Mouse (Mus musculus): ENCODE measurements around the gene Lrp1. TPM values are rescaled to one million over a fixed set of nuclear protein-coding genes. Genes with fewer than 3 reads are reported as not detected.

Gene Lrp1
- polyA plus RNA-seq, 1 experiment from 2014 or later: 71.2 TPM

DNA sequence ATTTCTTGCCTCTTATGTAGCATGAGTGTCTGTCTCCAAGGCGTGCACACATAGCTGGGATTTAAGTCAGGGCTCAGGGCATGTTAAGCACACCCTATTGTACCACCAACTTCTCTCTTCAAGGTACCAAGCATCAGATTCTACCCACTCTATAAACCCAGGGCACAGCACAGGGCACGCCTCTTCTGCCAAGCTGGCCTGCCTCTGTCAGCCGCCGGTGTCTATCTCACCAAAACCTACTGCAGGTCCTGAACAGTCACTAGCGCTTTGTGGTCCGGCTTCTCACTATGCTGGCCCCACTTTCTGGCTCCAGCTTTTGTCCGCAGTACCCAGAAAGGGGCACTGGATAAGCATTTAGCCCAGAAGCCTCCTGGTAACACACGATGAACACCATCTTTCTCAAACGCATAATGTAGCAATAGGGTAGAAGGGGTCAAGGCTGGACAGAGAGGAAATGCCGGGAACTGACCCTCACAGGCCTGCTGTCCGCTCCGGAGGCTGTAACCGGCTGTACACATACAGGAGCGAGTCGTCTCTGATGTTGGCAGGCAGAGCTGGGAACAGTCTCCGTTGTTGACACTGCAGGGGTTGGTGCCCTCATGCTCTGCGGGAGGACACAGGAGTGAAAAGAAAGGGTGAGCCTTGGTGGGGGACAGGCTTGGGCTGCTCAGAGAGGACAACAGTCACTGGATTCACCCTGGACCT, 49.9 kb downstream of the Lrp1 start:
- no peaks in the 10 kb centered on the region for H3K9me3 ChIP-seq (ENCODE audit: control insufficient read depth, low read length)
- WGBS: 92% methylated on average over 17 of the region's 17 CpGs
- no peak overlapping the region for H3K27ac ChIP-seq (ENCODE audit: low read depth, low read length)
- no peak overlapping the region for H3K4me2 ChIP-seq (ENCODE audit: low read depth, low read length, severe bottlenecking)
- DNase-seq (ENCODE audit: low spot score): no peak
- no peak overlapping the region for H3K4me3 ChIP-seq (ENCODE audit: low read depth, low read length)
- H3K9ac ChIP-seq (ENCODE audit: low read length): no peak overlapping the region
- H3K36me3 ChIP-seq (ENCODE audit: control insufficient read depth, insufficient read depth, low read length): peaks cover 18% of the 10 kb centered on the region
- H3K27me3 ChIP-seq (ENCODE audit: control insufficient read depth, insufficient read depth, low read length): no peaks in the 10 kb centered on the region
- H3K4me1 ChIP-seq (replicated peaks; ENCODE audit: control insufficient read depth, insufficient read depth, low read length): no peaks in the 10 kb centered on the region
- ATAC-seq (replicated peaks; ENCODE audit: low FRiP score): no peak

GRCm38 (mm10) chr10:127570384-127570783, 50.6 kb downstream of the Lrp1 start:
- H3K4me1 ChIP-seq (replicated peaks; ENCODE audit: control insufficient read depth, insufficient read depth, low read length): no peaks in the 10 kb centered on the region
- no peak overlapping the region for H3K9ac ChIP-seq (ENCODE audit: low read length)
- H3K9me3 ChIP-seq (ENCODE audit: control insufficient read depth, low read length): no peaks in the 10 kb centered on the region
- H3K27ac ChIP-seq (ENCODE audit: low read depth, low read length): no peak overlapping the region
- no peaks in the 10 kb centered on the region for H3K27me3 ChIP-seq (ENCODE audit: control insufficient read depth, insufficient read depth, low read length)
- no peak overlapping the region for H3K4me2 ChIP-seq (ENCODE audit: low read depth, low read length, severe bottlenecking)
- ATAC-seq (replicated peaks; ENCODE audit: low FRiP score) (no peak), DNase-seq (ENCODE audit: low spot score) (no peak)
- H3K36me3 ChIP-seq (ENCODE audit: control insufficient read depth, insufficient read depth, low read length): peaks cover 15% of the 10 kb centered on the region
- H3K4me3 ChIP-seq (ENCODE audit: low read depth, low read length): no peak overlapping the region
- 87% methylated on average over 6 of the region's 6 CpGs for WGBS

DNA sequence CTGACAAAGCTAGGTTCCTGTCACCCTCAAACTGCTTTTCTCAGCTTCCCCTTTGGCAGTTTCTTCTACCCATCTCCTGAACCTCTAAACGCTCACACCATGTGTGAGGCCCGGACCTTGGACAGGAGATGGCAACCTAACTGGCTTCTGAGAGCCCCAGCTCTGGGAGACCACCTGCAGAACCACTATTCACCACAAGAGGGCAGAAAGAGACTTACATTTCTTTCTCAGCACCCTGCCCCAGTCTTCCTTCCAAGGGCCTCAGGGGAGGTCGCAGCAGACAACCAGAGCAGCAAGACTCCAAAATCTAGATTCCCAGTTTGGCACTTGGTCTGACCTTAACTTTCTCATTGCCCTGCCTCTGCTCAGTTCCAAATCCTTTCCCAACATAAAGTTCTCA, 51.5 kb downstream of the Lrp1 start:
- peak; percentile 84 for DNase-seq (ENCODE audit: low spot score)
- H3K4me2 ChIP-seq (ENCODE audit: low read depth, low read length, severe bottlenecking): no peak overlapping the region
- no peaks in the 10 kb centered on the region for H3K4me1 ChIP-seq (replicated peaks; ENCODE audit: control insufficient read depth, insufficient read depth, low read length)
- 48% methylated on average over 3 of the region's 3 CpGs for WGBS
- no peaks in the 10 kb centered on the region for H3K9me3 ChIP-seq (ENCODE audit: control insufficient read depth, low read length)
- H3K4me3 ChIP-seq (ENCODE audit: low read depth, low read length): no peak overlapping the region
- H3K9ac ChIP-seq (ENCODE audit: low read length): no peak overlapping the region
- peak; percentile 51; the same call in 1 of the 2 replicates for ATAC-seq (replicated peaks; ENCODE audit: low FRiP score)
- H3K36me3 ChIP-seq (ENCODE audit: control insufficient read depth, insufficient read depth, low read length): peaks cover 15% of the 10 kb centered on the region
- H3K27me3 ChIP-seq (ENCODE audit: control insufficient read depth, insufficient read depth, low read length): no peaks in the 10 kb centered on the region
- no peak overlapping the region for H3K27ac ChIP-seq (ENCODE audit: low read depth, low read length)

GRCm38 (mm10) chr10:127566553-127567326, 54.2 kb downstream of the Lrp1 start:
- Histone ChIP-seq H3K4me3 (ENCODE audit: low read depth, low read length) (no peak overlapping the region), H3K9ac (ENCODE audit: low read length) (no peak overlapping the region), H3K27me3 (ENCODE audit: control insufficient read depth, insufficient read depth, low read length) (no peaks in the 10 kb centered on the region), H3K4me2 (ENCODE audit: low read depth, low read length, severe bottlenecking) (no peak overlapping the region), H3K4me1 (replicated peaks; ENCODE audit: control insufficient read depth, insufficient read depth, low read length) (no peaks in the 10 kb centered on the region), H3K9me3 (ENCODE audit: control insufficient read depth, low read length) (no peaks in the 10 kb centered on the region), H3K27ac (ENCODE audit: low read depth, low read length) (no peak overlapping the region), H3K36me3 (ENCODE audit: control insufficient read depth, insufficient read depth, low read length) (peaks cover 6% of the 10 kb centered on the region; the same call in 1 of the 2 replicates)
- no peak for DNase-seq (ENCODE audit: low spot score)
- ATAC-seq (replicated peaks; ENCODE audit: low FRiP score): no peak
- 96% methylated on average over 28 of the region's 28 CpGs for WGBS

DNA sequence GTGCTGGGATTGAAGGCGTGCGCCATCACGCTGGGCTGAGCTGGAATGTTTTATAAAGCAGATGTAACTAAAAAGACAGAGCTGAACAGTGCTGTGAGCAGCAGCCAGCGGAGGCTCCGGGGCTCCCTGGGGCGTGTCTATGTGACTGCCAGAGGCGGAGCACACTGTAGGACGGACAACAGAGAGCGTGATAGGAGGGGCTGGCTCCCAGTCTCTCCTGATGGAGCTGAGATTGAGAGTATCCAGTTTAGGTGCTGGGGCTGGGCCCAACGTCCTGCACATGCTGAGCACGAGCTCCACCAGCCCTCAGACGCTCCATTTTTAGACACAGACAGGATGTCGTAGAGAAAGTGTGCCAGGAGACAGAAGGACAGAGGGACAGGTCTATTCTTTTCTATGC, 56.6 kb downstream of the Lrp1 start:
- no peak for ATAC-seq (replicated peaks; ENCODE audit: low FRiP score)
- Histone ChIP-seq H3K27me3 (ENCODE audit: control insufficient read depth, insufficient read depth, low read length) (no peaks in the 10 kb centered on the region), H3K36me3 (ENCODE audit: control insufficient read depth, insufficient read depth, low read length) (peaks cover 8% of the 10 kb centered on the region; the same call in 1 of the 2 replicates)

GRCm38 (mm10) chr10:127563840-127564239, 57.1 kb downstream of the Lrp1 start:
- no peaks in the 10 kb centered on the region for H3K9me3 ChIP-seq (ENCODE audit: control insufficient read depth, low read length)
- H3K4me1 ChIP-seq (replicated peaks; ENCODE audit: control insufficient read depth, insufficient read depth, low read length): no peaks in the 10 kb centered on the region
- H3K27ac ChIP-seq (ENCODE audit: low read depth, low read length): no peak overlapping the region
- no peak overlapping the region for H3K4me3 ChIP-seq (ENCODE audit: low read depth, low read length)
- H3K36me3 ChIP-seq (ENCODE audit: control insufficient read depth, insufficient read depth, low read length): peaks cover 6% of the 10 kb centered on the region; the same call in 1 of the 2 replicates
- no peak for ATAC-seq (replicated peaks; ENCODE audit: low FRiP score)
- no peak overlapping the region for H3K4me2 ChIP-seq (ENCODE audit: low read depth, low read length, severe bottlenecking)
- no peak for DNase-seq (ENCODE audit: low spot score)
- no peaks in the 10 kb centered on the region for H3K27me3 ChIP-seq (ENCODE audit: control insufficient read depth, insufficient read depth, low read length)
- H3K9ac ChIP-seq (ENCODE audit: low read length): no peak overlapping the region
- WGBS: 80% methylated on average over 8 of the region's 8 CpGs

More for the DNA sequence above, 56.6 kb downstream of the Lrp1 start:
- H3K4me2 ChIP-seq (ENCODE audit: low read depth, low read length, severe bottlenecking): no peak overlapping the region
- no peaks in the 10 kb centered on the region for H3K4me1 ChIP-seq (replicated peaks; ENCODE audit: control insufficient read depth, insufficient read depth, low read length)
- H3K27ac ChIP-seq (ENCODE audit: low read depth, low read length): no peak overlapping the region
- H3K9me3 ChIP-seq (ENCODE audit: control insufficient read depth, low read length): no peaks in the 10 kb centered on the region
- WGBS: 71% methylated on average over 13 of the region's 13 CpGs
- no peak overlapping the region for H3K4me3 ChIP-seq (ENCODE audit: low read depth, low read length)
- no peak overlapping the region for H3K9ac ChIP-seq (ENCODE audit: low read length)
- DNase-seq (ENCODE audit: low spot score): no peak

GRCm38 (mm10) chr10:127561145-127561544, 59.8 kb downstream of the Lrp1 start:
- Histone ChIP-seq H3K9me3 (ENCODE audit: control insufficient read depth, low read length) (no peaks in the 10 kb centered on the region), H3K4me2 (ENCODE audit: low read depth, low read length, severe bottlenecking) (no peak overlapping the region), H3K4me3 (ENCODE audit: low read depth, low read length) (no peak overlapping the region), H3K36me3 (ENCODE audit: control insufficient read depth, insufficient read depth, low read length) (peaks cover 22% of the 10 kb centered on the region), H3K9ac (ENCODE audit: low read length) (no peak overlapping the region), H3K4me1 (replicated peaks; ENCODE audit: control insufficient read depth, insufficient read depth, low read length) (no peaks in the 10 kb centered on the region), H3K27ac (ENCODE audit: low read depth, low read length) (no peak overlapping the region), H3K27me3 (ENCODE audit: control insufficient read depth, insufficient read depth, low read length) (no peaks in the 10 kb centered on the region)
- DNase-seq (ENCODE audit: low spot score) (no peak), ATAC-seq (replicated peaks; ENCODE audit: low FRiP score) (no peak)

DNA sequence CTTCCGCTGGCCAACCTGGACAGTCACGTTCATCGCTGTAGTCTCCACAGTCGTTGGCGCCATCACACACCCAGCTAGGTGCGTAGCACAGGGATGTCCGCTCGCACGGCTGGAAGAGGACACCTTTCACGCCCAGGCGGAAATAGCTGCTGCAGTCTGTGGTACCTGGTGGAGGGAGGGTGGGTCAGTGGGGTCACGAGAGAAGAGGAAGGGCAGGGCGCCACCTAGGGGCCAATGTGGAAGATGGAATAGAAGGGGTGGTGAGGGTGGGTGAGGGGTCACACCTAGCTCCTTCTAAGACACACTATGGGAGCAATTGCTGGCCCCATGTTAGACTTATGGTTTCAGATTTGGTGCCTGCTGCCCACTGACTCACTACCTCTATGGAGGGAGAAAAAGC, 63.6 kb downstream of the Lrp1 start:
- DNase-seq (ENCODE audit: low spot score) (no peak), ATAC-seq (replicated peaks; ENCODE audit: low FRiP score) (no peak)
- H3K9me3 ChIP-seq (ENCODE audit: control insufficient read depth, low read length): no peaks in the 10 kb centered on the region
- no peak overlapping the region for H3K4me2 ChIP-seq (ENCODE audit: low read depth, low read length, severe bottlenecking)
- H3K9ac ChIP-seq (ENCODE audit: low read length): no peak overlapping the region
- no peak overlapping the region for H3K4me3 ChIP-seq (ENCODE audit: low read depth, low read length)
- H3K36me3 ChIP-seq (ENCODE audit: control insufficient read depth, insufficient read depth, low read length): peaks cover 37% of the 10 kb centered on the region
- H3K4me1 ChIP-seq (replicated peaks; ENCODE audit: control insufficient read depth, insufficient read depth, low read length): no peaks in the 10 kb centered on the region
- no peaks in the 10 kb centered on the region for H3K27me3 ChIP-seq (ENCODE audit: control insufficient read depth, insufficient read depth, low read length)
- no peak overlapping the region for H3K27ac ChIP-seq (ENCODE audit: low read depth, low read length)
- WGBS: 93% methylated on average over 13 of the region's 13 CpGs
